Mouse (Mus musculus) hindbrain, embryonic 12.5 days (tissue): ENCODE data around the gene Nemp1. TPM values are rescaled to one million over a fixed set of nuclear protein-coding genes. Genes with fewer than 3 reads are reported as not detected.
A peak's percentile ranks its signal among the peaks of the same experiment; 100 is the strongest.
"Not testable (repeated sequence)": the region's sequence is repeated elsewhere in the genome, so short reads cannot be mapped to it uniquely, and the experiment has no call there.

Experiments
- ATAC-seq: fragments of 200-750 bp; cut with Nextera tagmentation; 2 replicates; pipeline ENCODE4 v1.8.0; 2017; ENCODE audit warnings: moderate TSS enrichment; ENCODE audit not compliant: low FRiP score
- H3K27ac ChIP-seq: fragments of 300-500 bp; sonication (generic); 2 replicates; pipeline ENCODE4 v1.5.1; 2016; ENCODE audit warnings: mild to moderate bottlenecking
- H3K27me3 ChIP-seq: fragments of 300-500 bp; sonication (generic); 2 replicates; pipeline ENCODE4 v1.6.1; 2016; ENCODE audit warnings: mild to moderate bottlenecking
- H3K36me3 ChIP-seq: fragments of 300-500 bp; sonication (generic); 2 replicates; pipeline ENCODE4 v1.6.1; 2016; ENCODE audit warnings: mild to moderate bottlenecking
- H3K4me1 ChIP-seq: fragments of 300-500 bp; sonication (generic); 2 replicates; pipeline ENCODE4 v1.6.1; 2016
- H3K4me2 ChIP-seq: fragments of 300-500 bp; sonication (generic); replicated peaks from 2 replicates; pipeline ENCODE4 v1.6.1; 2016; ENCODE audit warnings: mild to moderate bottlenecking
- H3K4me3 ChIP-seq: fragments of 300-500 bp; sonication (generic); 2 replicates; pipeline ENCODE4 v1.5.1; 2016; ENCODE audit warnings: mild to moderate bottlenecking
- H3K9ac ChIP-seq: fragments of 300-500 bp; sonication (generic); 2 replicates; pipeline ENCODE4 v1.6.1; 2016; ENCODE audit warnings: mild to moderate bottlenecking, moderate library complexity
- H3K9me3 ChIP-seq: fragments of 300-500 bp; sonication (generic); replicated peaks from 2 replicates; pipeline ENCODE4 v1.6.1; 2016; ENCODE audit warnings: mild to moderate bottlenecking
- WGBS: fragments of 180-500 bp; shearing (Covaris S2); methylation state at CpG from one replicate; pipeline ENCODE4 v1.1.7; 2016; 5-methylcytosine and 5-hydroxymethylcytosine counted together
- polyA plus RNA-seq: library from polyadenylated mRNA; unstranded; fragments of >200 nt; fragmentation: Nextera tagmentation; extraction: Ambion mirVana; gene quantifications from 2 replicates; pipeline ENCODE4 v1.2.1, GENCODE M21; 2016

Gene Nemp1
- polyA plus RNA-seq, 1 experiment from 2014 or later: 8.9 TPM

DNA sequence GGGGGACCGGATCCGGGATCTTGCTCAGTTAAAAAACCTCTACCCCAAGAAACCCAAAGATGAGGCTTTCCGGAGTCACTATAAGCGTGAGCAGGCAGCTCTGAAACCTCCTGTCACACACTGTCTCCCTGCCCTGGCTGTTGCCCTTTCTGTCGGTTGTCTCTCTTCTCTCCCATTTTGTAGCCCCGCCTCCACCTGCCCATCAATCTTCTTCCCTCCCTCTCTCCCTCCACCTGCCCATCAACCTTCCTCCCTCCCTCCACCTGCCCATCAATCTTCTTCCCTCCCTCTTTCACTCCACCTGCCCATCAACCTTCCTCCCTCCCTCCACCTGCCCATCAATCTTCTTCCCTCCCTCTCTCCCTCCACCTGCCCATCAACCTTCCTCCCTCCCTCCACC lies 9.1 kb upstream of the Nemp1 start:
- not testable (repeated sequence) for H3K4me2 ChIP-seq, H3K9me3 ChIP-seq, H3K27ac ChIP-seq, H3K9ac ChIP-seq, H3K36me3 ChIP-seq, ATAC-seq, H3K4me3 ChIP-seq
- Histone ChIP-seq H3K27me3 (peaks cover 37% of the 10 kb centered on the region), H3K4me1 (peaks cover 14% of the 10 kb centered on the region)
- 51% methylated on average over 6 of the region's 6 CpGs for WGBS

DNA sequence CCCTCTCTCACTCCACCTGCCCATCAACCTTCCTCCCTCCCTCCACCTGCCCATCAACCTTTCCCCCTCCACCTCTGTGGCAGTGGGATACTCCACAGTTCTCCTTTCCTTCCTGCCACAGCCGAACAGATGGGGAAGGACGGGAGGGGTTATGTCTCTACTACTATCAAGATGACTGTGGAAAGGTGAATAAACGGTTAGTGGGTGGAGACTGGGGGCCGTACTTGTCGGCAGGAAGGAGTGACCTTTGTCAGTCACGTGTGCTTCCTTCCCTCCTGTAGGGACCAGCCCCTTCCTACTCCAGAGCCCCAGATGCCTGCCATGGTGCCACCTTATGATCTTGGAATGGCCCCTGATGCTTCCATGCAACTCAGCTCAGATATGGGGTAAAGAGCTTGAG lies 8.6 kb upstream of the Nemp1 start:
- H3K27me3 ChIP-seq: peaks cover 41% of the 10 kb centered on the region
- peaks cover 16% of the 10 kb centered on the region for H3K4me1 ChIP-seq
- H3K9ac ChIP-seq: no peak overlapping the region
- H3K4me3 ChIP-seq: no peak overlapping the region
- ATAC-seq: no peak
- no peak overlapping the region for H3K4me2 ChIP-seq
- H3K27ac ChIP-seq: no peak overlapping the region
- no peaks in the 10 kb centered on the region for H3K36me3 ChIP-seq
- H3K9me3 ChIP-seq: no peaks in the 10 kb centered on the region
- 21% methylated on average over 6 of the region's 6 CpGs for WGBS

DNA sequence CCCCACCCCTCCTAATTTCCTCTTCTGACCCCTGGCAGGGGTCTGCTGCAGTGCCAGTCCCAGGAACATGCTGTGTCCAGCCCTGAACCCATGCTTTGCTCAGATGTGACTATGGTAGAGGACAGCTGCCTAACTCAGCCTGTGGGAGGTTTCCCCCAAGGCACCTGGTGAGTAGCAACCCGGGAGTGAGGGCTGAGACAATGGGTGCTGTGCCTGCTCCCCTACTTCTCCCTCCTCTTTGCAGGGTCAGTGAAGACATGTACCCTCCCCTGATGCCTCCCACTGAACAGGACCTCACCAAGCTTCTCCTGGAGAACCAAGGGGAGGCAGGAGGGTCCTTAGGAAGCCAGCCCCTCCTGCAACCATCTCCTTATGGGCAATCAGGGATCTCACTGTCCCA lies 7.2 kb upstream of the Nemp1 start:
- WGBS: 67% methylated on average over 1 of the region's 1 CpGs
- Histone ChIP-seq H3K36me3 (no peaks in the 10 kb centered on the region), H3K9me3 (no peaks in the 10 kb centered on the region), H3K27ac (no peak overlapping the region), H3K4me2 (no peak overlapping the region), H3K4me1 (peaks cover 28% of the 10 kb centered on the region), H3K9ac (no peak overlapping the region), H3K27me3 (peaks cover 56% of the 10 kb centered on the region), H3K4me3 (no peak overlapping the region)
- ATAC-seq: no peak

DNA sequence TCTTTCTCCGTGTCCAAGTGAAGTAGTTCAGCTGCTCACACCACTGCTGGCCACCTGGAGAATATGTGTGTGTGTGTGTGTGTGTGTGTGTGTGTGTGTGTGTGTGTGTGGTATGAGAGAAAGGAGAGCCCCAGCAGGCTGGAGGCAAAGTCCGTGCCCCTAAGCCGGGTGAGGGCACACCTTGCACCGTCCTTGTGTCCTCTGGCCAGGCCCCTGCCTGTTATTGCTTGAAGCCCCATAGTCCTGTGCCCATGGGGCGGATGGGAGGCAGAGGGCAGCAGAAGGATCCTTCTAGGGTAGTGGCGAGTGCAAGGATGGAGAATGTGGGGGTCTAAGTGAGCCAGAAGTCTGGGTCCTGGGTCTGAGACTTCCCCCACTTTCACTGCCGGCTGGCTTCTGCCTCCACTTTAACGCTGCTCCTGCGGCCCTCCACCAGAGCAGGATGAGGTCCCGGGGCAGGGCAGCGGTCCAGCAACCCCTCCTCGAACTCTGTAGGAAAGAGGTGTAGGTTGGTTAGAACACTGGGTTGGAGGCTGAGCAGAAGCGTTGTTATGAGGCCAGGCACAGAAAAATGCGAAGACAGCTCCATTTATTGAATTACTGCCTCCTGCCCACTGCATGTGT lies 5.3 kb upstream of the Nemp1 start:
- no peaks in the 10 kb centered on the region for H3K36me3 ChIP-seq
- 21% methylated on average over 14 of the region's 14 CpGs for WGBS
- H3K27ac ChIP-seq: no peak overlapping the region
- H3K4me1 ChIP-seq: peaks cover 46% of the 10 kb centered on the region
- H3K9ac ChIP-seq: no peak overlapping the region
- peak overlapping the region; percentile 36 for H3K4me2 ChIP-seq
- H3K27me3 ChIP-seq: peaks cover 74% of the 10 kb centered on the region
- ATAC-seq: no peak
- H3K4me3 ChIP-seq: no peak overlapping the region; the same call in 1 of the 2 replicates
- no peaks in the 10 kb centered on the region for H3K9me3 ChIP-seq

DNA sequence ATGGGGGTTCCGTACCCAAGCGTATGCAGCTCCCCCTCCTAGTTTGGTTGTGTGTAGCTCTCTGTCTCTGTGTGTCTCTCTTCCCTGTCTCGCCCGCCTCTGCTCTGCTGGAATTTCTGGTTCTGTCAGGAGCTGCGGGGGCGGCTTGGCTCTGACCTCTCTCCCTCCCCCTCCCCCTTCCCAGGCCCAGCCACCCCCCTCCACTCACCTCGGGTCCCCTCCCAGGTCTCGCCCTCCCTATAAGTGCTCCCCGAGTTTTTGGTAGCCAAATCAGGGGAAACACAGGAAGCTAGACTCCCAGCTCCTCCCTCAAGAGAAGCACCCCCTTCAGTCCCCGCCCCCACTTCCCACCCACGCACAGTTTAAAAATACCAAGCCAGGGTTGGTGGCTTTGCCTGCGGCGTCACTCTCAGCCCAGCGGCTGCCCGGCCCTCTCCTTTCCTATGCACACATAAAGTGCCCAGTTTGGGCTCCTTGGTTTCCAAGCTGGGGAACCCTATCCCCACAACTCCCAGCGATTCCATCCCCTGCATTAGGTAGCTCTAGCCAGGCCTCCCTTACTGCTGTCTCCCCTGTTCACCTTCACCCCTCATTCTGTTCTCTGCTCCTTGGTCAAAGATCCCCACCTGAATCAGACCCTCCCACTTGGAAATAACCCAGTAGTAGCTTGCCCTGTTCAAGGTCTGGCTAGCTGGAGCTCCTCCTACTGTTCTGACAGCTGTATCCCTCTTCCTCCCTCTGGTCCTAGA lies 4.6 kb upstream of the Nemp1 start:
- ATAC-seq: no peak

DNA sequence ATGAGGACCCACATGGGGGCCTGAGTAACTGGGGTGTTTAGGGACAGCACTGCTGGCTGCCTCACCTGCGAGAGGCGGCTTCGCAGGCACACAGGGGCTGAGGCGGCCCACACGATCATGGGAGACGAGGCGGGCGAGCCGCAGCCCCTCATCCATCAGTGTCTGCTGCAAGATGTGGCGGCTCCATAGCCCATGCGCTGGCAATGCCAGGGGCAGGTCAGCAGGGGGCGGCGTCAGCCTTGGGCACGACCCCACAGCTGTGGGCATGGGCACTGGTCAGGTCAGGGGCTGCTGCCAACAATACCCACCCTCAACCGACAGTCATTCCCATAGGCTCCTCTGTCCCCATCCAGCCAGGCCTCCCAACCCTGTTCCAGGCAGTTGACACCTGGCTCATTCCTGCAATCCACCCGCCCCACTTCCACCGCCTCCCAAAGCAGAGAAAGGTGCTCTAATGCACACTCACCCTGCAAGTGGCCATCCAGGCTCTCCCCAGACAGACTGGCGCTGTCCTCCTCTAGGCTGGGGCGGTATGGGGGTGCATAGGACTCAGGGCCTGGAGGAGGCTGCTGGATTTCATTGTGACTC lies 3.9 kb upstream of the Nemp1 start:
- no peak for ATAC-seq

More for the DNA sequence above, 4.6 kb upstream of the Nemp1 start:
- H3K9ac ChIP-seq: 0 out of 2 replicates have a peak overlapping the region, but pooled peaks have one; percentile 20
- H3K27ac ChIP-seq: 0 out of 2 replicates have a peak overlapping the region, but pooled peaks have one; percentile 13
- H3K36me3 ChIP-seq: no peaks in the 10 kb centered on the region
- H3K4me3 ChIP-seq: peak overlapping the region; percentile 11; the same call in 1 of the 2 replicates
- H3K4me1 ChIP-seq: peaks cover 52% of the 10 kb centered on the region
- WGBS: 5% methylated on average over 16 of the region's 16 CpGs
- no peaks in the 10 kb centered on the region for H3K9me3 ChIP-seq
- peaks cover 81% of the 10 kb centered on the region for H3K27me3 ChIP-seq
- H3K4me2 ChIP-seq: peak overlapping the region; percentile 36

DNA sequence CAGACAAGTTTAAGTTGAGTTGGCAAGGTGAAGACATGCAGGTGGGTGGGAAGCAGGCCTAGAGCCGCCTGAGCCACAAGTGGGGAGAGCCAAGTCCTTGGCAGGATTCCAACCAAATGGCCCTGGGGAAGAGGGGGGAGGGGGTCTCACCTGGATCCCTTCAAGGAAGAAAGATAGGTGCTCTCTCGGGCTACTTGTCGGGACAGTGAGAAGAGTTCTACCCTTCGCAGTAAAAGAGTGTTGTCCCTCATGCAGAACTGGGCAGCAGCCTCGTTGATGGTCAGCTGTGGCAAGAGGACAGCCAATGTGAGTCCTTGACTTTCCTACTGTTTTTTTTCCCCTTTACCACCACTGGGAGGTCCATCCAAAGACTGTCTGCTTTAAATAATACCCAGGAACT lies 3.1 kb upstream of the Nemp1 start:
- Histone ChIP-seq H3K4me2 (no peak overlapping the region), H3K36me3 (no peaks in the 10 kb centered on the region), H3K9me3 (no peaks in the 10 kb centered on the region), H3K27ac (no peak overlapping the region), H3K4me3 (no peak overlapping the region), H3K9ac (no peak overlapping the region), H3K4me1 (peaks cover 65% of the 10 kb centered on the region), H3K27me3 (peaks cover 88% of the 10 kb centered on the region)
- no peak for ATAC-seq
- 17% methylated on average over 5 of the region's 5 CpGs for WGBS

More for the DNA sequence above, 3.9 kb upstream of the Nemp1 start:
- 13% methylated on average over 19 of the region's 19 CpGs for WGBS
- H3K9ac ChIP-seq: 0 out of 2 replicates have a peak overlapping the region, but pooled peaks have one; percentile 20
- peaks cover 57% of the 10 kb centered on the region for H3K4me1 ChIP-seq
- H3K27ac ChIP-seq: 0 out of 2 replicates have a peak overlapping the region, but pooled peaks have one; percentile 35
- peak overlapping the region; percentile 11; the same call in 1 of the 2 replicates for H3K4me3 ChIP-seq
- peaks cover 88% of the 10 kb centered on the region for H3K27me3 ChIP-seq
- H3K4me2 ChIP-seq: peak overlapping the region; percentile 36
- H3K36me3 ChIP-seq: no peaks in the 10 kb centered on the region
- H3K9me3 ChIP-seq: no peaks in the 10 kb centered on the region

DNA sequence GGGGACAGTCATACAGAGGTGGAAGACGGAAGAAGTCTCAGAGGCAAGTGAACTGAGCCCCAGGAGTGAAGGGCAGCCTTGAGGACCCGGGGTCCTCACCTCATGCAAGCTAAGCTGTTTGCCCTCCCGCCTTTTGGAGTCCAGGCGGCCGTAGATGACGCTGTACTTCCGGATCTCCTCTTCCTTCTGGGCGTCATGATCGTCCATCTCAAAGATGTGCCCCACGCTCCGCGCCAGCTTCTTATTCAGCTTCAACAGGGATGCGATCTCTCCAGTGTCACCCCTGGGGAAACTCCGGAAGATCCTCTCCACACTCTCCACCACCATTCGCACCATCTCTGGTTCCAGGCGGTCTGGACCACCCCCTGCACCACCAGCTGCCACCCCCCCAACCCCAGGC lies 2.5 kb upstream of the Nemp1 start:
- peaks cover 71% of the 10 kb centered on the region for H3K4me1 ChIP-seq
- peak overlapping the region; percentile 6; the same call in 1 of the 2 replicates for H3K4me3 ChIP-seq
- peak overlapping the region; percentile 38; the same call in 1 of the 2 replicates for H3K9ac ChIP-seq
- peak overlapping the region; percentile 77 for H3K4me2 ChIP-seq
- no peaks in the 10 kb centered on the region for H3K9me3 ChIP-seq
- peaks cover 92% of the 10 kb centered on the region for H3K27me3 ChIP-seq
- ATAC-seq: no peak
- 15% methylated on average over 16 of the region's 16 CpGs for WGBS
- H3K36me3 ChIP-seq: no peaks in the 10 kb centered on the region
- H3K27ac ChIP-seq: no peak overlapping the region

DNA sequence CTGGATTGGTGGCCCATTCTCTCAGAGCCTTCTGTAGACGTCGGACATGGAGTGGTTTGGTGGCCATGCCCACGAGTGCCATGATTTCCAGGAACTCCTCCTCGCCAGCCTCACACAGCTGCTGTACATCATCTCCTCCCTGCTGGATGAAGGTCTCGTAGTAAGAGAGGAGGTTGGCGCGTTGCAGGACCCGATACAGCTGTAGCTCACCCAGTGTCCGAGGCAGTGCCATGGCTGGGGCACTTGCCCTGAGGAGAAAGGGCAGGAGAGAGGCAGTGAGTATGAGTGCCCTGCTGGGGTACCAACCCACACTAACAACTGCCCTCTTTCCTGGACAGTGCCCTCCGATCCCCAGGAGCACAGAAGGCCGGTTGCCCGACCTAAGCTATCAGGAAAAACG lies 1.8 kb upstream of the Nemp1 start:
- peak overlapping the region; percentile 77 for H3K4me2 ChIP-seq
- H3K36me3 ChIP-seq: no peaks in the 10 kb centered on the region
- H3K27ac ChIP-seq: no peak overlapping the region
- ATAC-seq: no peak
- H3K4me1 ChIP-seq: peaks cover 72% of the 10 kb centered on the region
- 0 out of 2 replicates have a peak overlapping the region, but pooled peaks have one; percentile 51 for H3K4me3 ChIP-seq
- 18% methylated on average over 13 of the region's 13 CpGs for WGBS
- no peak overlapping the region for H3K9ac ChIP-seq
- H3K9me3 ChIP-seq: no peaks in the 10 kb centered on the region
- H3K27me3 ChIP-seq: peaks cover 97% of the 10 kb centered on the region

DNA sequence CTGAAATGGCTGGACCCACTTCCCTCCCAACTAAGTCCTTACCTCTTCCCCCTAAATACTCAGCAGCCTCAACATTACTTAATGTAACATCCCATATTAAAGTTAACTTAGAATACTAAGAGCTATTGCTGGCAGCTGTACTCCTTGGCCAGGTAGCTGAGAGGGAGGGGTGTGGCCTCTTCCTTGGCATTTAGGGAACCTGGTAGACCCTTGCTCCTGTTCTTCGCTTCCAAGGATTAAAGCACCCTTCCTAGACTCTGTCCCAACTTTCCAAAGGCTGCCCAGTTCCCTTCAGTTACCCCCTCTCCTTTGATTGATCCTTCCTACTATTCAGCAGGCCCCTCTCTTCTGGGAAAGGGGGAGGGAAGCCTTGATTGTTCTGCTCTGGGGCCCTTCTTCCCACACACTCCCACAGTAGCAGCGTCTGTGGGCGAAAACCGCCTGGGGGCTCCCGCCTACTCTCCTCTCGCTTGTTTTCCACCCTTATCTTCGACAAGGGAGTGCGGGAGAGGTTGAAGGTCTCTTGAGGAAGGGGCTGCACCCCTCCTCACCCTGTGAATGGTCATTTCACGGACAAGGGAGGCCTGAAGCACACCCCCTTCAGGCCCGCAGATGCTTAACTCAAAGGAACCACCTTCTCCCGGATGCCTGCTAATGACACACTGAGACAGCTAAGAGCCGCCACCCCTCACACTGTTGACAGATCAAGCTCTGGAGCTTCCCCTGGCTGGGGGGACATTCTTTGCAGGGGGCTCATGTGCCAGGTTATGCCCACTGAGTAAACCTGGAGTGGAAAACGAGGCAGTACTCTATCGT lies 1.1 kb upstream of the Nemp1 start:
- H3K4me3 ChIP-seq: peak overlapping the region; percentile 51
- H3K4me1 ChIP-seq: peaks cover 72% of the 10 kb centered on the region
- H3K4me2 ChIP-seq: peak overlapping the region; percentile 77
- H3K27ac ChIP-seq: peak overlapping the region; percentile 85
- H3K36me3 ChIP-seq: no peaks in the 10 kb centered on the region
- no peak for ATAC-seq
- 3% methylated on average over 14 of the region's 14 CpGs for WGBS
- H3K9ac ChIP-seq: peak overlapping the region; percentile 65
- H3K9me3 ChIP-seq: no peaks in the 10 kb centered on the region
- H3K27me3 ChIP-seq: peaks cover 90% of the 10 kb centered on the region

DNA sequence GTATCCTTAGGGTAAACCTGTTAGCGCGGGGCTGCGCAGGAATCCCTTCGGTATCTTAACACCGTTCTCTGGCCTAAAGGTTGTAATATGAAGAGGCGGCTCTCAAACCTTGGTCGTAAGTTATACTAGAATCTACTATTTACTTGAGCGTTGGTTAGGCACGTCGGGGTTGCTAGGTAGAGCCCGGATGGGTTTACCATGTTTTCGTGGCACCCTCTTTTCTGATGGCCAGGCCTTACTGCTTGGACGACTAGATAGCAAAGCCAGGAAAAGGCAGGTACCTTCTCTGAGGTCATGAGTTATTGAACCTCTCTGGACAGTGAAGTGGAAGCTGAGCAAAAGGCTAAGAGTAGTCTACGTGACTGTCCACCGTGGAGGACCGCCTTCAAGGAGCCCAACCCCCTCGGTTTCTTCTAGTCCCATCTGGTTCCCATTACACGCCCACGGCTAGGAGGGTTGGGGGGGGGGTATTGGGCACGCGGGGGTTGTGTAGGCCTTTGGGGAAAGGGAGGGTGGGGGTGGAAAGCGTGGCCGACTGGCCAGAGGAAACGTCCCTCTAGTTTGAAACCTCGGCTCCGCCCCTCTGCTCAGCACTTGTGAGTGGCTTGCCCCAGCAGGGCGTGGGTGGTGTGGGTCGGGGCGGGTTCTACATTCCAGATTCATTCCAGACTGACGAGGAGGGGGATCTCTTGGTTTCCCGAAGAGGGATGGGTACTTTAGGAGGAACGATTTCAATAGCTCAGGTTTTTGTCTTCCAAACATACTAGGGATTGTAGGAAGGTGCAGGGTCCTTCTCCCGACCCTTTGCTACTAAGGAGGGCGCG lies 780 bp downstream of the Nemp1 start:
- H3K27me3 ChIP-seq: peaks cover 72% of the 10 kb centered on the region
- peak overlapping the region; percentile 51 for H3K4me3 ChIP-seq
- peak overlapping the region; percentile 85 for H3K27ac ChIP-seq
- ATAC-seq: no peak
- no peaks in the 10 kb centered on the region for H3K36me3 ChIP-seq
- peak overlapping the region; percentile 65 for H3K9ac ChIP-seq
- no peaks in the 10 kb centered on the region for H3K9me3 ChIP-seq
- H3K4me2 ChIP-seq: peak overlapping the region; percentile 77
- peaks cover 59% of the 10 kb centered on the region for H3K4me1 ChIP-seq
- WGBS: 3% methylated on average over 35 of the region's 35 CpGs
